Mouse (Mus musculus) cerebellum, postnatal 25 days (tissue): ENCODE results near the gene Htra2.

Experiments used
- DNase-seq, 2 experiments: peaks; one replicate each; pipeline ENCODE4 v3.0.0; 2021; ENCODE audit warnings: mixed read lengths in 2 of 2

The Htra2 gene

DNA sequence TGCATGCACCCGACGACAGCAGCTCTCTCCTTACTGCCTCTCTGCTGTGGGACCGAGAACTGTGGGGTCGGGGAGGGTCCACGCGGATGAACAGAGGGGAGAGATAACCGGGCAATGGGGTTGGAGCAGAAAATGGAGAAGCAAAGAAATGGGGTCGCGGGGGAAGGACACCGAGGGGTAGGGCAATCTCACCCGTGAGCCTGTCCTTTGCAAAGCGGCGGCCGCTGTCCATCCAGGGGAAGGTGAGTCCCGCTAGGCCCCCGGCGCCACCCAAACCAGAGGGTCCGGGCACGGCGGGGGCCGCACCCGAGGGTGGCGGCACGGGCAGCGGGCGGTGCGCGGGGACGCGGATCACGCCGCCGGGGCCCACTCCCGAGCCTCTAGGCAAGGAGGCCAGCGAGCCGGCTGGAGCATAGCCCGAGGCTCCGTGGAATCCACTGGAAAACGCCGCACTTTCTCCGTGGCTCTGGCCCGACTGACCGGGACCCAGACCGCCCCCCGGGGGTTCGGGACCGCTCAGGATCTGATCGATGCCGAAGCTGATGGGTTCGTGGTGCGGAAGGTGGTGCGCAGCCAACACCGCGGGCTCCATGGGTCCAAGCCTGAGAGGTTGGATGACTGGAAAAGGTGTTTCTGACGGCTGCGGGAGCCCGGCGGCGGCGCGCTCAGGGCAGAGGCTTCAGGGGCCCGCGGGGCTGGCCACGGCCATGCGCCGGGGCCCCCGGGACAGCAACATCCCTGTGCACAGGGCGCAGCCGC, 14.6 kb upstream of the Htra2 start:
- peak; percentile 31 to 44 for DNase-seq

DNA sequence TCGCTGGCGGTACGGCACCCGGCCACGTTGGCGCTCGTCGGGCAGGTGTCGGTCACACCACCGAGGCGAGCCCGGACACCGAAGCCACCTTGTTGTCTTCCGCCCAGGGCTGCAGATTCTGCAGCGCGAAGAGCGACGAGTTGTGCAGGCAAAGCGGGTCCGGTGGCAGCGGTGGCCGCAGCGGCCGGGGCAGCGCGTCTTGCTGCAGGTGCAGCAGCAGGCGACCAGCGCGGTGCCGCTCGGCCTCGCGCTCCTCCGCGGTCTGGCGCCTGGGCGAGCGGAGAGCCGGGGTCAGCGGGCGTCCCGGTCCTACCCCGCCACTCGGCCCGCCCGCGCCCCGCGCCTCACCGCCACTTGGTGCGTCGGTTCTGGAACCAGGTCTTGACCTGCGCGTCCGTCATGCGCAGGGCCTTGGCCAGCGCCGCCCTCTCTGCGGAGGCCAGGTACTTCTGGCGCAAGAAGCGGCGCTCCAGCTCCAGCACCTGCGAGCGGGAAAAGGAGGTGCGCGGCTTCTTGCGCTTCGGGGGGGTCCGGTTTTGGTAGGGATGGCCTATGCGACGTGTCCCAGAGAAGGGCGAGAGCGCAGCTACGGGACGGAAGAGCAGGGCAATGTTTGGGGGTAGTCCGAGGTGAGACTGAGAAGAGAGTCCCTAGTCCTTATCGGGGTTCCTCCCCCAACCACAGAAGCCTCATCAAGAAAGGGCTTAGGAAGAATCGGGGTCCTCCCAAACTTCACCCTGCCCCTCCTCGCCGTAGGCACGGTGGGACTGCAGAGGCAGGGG, 13.8 kb upstream of the Htra2 start:
- DNase-seq, result peak in 1 of 2 experiments; percentile 33

DNA sequence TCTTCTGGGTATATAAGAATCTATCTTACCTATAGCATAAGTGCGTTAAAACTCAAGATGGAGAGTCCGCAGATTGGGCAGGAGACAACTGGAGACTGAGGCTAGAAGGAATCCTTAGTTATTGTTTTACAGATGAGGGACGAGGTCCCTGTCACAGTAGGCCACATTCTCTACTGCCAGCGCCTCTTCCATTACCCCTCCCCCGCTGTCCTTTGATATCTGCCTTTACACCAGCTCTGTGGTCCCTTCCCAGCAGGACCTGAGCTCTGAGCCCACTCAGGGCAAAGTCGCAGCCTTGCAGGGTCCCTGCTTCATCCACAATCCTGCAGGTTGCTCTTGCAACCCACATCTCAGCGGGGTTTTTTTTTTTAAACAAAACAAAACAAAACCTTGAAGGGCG, 13.1 kb upstream of the Htra2 start:
- no peak for DNase-seq

DNA sequence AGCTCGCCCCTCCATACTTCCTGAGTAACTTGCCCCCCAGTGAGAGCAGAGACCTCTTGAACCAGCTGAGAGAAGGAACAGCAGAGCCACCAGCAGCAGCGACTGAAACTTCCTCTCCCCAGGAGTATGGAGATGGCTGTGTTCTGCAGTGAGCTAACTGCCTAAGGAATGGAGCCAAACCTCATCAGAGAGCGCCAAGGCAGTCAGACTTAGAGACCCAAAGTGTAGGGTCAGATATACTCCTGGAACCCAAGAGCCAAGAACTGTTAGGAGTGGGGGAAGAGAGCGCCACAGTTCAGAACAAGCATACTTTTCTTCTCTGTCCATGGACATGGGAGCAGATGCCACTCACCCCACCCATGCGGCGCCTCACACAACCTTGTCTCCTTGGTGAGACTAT, 11.4 kb upstream of the Htra2 start:
- no peak for DNase-seq

DNA sequence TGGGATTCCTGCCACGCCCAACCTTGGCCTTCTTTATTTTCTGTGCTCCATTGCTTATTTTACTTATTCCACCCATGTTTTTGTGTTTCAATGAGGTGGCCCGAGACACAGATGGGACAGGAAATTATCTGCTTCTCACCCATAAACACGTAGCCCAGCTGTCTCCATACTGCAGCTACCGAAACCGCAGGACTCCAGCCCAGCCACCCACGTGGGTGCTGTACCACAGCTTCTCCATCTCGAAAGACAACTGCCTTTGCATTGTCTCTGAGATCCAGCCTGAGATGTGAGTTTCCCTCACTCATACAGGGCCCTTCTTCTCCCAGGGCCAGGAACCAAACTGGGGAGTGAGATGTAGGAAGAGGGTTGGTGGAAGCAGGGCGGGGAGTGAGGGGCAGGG, 10.9 kb upstream of the Htra2 start:
- no peak for DNase-seq

DNA sequence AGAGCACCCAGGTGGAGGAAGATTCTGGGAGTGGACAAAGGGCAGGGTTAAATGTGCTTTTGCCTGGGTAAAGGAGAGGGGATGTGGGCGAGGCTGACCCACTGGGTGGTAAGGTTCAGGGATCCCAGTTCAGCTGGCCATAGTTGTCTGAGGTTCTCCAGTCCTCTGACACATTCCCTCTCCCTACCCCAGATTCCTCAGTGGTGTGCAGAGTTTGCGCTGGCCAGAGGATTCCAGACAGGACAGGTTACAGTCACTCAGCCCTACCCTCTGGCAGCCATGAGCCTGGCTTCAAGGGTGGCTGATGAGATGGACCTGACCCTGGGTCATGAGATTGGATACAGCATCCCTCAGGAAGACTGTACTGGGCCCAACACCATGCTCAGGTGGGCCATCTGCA, 3.7 kb upstream of the Htra2 start:
- DNase-seq, result no peak

DNA sequence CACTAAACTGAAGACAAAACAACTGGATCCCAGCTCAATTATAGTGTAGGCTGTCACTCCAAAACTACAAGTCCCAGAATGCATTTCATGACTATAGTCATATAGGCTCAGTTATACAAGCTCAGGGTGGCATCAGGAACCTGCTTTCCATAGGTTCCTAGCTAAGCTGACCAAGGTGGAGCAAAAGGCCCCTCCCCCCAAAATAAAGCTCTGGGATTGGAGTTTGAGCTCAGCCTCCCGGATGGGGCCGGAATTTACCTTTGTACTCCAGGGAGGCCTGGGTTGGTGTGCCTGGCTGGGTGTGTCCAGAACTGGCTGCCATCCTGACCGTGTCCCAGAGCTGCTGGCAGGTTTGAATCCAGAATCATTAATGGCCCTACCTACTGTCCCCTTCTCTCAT, 2.7 kb upstream of the Htra2 start, which contains the start of gene Dqx1:
Dqx1 (plus strand) TSS at position 55 of the 400 bp plus-strand sequence.
- DNase-seq, result peak in 1 of 2 experiments; percentile 37

DNA sequence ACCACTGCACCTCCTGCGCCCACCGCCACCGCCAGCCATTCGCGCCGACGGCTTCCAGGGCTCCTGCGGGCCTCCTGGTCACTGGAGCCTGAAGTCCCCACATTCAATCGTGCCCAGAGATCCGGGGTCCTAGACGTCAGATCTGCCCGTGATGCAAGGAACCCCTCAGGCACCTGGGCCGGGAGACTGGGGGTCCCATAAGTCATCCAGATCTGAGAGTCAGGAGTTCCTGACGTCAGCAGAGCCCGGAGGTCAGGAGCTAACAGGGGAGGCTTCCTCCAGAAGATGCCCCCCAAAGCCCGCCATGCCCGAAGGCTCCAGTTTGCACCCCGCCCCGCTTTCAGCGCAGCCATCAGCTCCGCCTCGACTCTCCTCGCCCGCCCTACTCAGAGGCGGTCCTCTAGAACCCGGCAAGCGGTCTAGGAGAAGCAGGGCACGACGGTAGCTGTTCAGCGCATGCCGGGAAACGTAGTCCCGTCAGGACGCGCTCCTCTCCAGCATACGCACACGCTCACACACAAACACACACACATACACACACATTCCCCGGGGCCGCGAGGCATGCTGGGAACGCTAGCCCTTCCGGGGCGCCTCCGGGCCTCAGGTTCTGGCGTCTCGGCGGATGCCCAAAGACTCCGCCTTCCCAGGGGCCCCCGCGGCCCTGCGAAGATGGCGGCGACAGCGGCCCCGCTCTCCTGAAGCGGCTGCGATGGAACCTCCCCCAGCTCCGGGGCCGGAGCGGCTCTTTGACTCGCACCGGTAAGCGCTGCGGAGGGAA, 810 bp downstream of the Htra2 start, which contains the start of gene Aup1:
Aup1 (plus strand) TSS at position 448 of the 778 bp plus-strand sequence.
- DNase-seq, result peak; percentile 97 to 98

DNA sequence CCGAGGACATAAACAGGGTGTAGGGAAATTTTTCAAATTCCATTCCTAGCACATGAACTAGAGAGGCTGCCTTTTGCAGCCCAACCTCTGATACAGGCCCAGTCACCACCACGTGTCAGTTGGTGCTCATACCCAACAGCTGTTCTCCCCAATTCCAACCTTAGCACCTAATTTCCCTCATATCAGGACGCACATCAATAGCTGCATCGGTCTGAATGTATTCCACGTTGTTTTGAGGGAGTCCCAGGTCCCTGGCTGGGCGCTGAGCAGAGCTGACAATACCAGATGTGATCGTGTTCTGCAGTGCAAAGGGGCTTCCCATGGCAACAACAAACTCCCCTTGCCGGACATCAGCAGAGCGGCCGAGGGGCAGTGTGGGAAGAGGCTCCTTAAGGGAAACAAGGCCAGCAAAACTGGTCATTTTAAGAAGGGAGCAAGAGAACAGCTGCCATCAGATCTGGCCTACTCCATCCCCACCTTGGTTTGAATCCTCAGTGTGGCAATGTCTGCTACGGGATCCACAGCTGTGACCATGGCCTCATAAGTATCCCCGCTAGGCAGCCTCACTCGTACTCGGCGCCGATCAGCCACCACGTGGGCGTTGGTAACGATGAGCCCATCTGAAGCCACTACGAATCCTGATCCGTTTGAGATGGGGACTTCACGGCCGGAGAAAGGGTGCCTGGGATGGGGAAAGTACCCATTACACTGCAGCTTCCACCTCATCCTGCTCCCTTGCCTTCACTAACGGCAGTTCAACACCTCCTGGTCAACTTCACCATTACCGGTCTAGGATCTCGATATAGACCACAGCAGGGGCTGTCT, 1.7 kb downstream of the Htra2 start:
- peak in 1 of 2 experiments; percentile 46 for DNase-seq

DNA sequence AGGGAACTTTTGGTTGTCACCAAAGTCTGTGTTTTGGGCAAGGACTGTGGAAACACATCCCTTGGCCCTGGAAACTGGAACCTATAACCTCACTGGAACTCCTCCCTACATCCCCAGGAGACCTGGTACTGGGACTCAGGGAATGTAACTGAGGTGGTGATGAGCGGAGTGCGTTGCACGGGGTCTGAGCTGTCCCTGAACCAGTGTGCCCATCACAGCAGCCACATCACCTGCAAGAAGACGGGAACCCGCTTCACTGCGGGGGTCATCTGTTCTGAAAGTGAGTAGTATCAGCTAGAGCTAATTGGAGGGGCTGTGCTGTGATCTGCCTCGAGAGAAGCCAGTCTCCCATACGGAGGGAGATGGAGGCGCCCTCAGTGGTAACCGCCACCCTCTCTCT, 5.7 kb downstream of the Htra2 start:
- no peak for DNase-seq

DNA sequence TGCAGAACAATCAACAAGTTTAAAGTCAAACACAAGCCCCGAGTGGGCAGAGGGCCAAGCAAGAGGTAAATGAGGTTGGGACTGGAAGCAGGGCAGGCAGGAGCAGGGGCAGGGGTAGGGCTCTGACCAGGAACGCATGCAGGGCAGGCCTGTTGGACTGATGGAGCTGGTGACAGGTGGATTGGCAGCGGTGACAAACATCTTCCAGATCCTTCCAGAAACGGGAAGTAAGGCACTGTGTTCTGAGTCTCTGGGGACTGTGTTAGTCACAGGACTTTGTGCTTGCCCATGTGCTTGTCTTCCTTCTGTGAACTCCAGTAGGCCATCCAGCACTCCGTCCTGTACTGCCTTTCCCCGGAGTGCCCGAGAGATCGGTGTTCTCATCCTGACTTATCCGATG, 10.3 kb downstream of the Htra2 start:
- no peak for DNase-seq

DNA sequence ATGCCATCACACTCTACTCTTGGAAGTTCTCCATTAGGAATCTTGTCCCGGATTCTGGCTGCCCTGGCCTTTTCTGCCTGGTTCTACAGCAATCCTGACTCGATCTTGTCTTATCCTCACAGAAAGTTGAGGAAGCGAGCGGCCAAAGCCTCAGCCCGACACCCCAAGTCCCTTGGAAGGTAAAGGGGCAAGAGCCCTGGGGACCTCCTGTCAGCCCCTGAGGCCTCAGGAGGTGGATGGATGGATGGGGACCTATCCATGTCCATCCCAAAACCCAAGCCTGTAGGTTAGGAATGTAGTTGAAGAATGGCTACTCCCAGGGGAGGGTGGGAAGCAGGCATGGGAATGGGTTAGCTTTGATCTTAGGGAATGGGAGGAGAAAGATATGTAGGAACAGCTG, 11.1 kb downstream of the Htra2 start:
- no peak for DNase-seq

DNA sequence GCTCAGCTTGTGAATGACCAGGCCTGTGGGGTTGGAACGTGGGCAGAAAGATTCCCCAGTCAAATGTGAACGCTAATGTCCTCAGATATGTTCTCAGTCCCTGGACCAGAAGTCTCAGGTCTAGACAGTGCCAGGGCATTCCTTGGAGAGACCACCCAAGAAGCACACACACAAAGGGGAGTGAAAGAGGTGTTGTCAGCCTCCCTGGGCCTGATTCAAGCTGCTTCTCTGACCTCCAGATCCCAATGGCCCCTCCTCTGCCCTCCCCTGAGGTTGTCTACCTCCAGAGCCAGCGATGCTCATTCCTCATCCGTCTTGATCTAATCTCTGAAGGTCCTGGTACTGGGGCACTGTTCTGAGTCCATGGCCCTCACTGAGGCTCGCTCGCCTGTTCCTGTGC, 11.5 kb downstream of the Htra2 start:
- no peak for DNase-seq

DNA sequence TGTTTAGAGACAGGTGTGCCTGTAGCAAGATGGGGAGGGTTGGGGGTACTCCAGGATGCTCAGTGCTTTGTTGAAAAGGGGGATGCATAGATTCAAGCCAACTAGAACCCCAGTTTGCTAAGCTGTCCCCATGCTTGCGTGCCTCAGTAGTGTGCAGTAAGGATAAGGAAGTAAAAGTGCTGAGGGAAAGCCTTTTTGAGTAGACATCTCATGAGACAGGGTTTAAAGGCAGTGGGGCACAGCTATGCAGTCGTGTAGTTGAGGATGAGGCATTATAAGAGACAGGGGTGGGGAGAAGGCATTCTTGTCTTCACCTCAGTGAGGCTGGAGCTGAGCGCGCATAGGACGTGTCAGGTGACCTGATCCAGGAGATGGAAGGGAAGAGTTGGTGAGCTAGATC, 14.5 kb downstream of the Htra2 start:
- no peak for DNase-seq

DNA sequence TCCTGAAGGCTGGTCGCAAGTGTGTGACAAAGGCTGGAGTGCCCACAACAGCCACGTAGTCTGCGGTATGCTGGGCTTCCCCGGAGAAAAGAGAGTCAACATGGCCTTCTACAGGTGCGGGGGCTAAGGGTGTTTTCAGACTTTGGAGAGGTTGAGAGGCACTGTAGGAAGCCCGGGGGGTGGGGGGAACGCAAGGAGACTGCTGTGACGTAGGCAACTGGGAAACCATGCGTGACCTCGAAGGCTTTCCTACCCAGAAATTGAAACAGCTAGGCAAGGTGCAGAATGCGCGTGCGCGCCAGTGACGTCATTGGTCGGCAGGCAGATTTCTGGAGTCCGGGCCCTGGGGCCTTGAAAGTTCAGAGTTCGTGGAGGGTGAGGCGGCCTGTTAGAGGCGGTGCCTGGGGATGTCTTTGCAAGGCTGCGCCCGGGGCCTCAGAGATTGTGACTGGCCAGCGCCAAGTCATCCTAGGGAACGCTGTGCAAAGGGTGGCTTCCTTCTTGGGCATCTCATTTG, 16.5 kb downstream of the Htra2 start:
- peak; percentile 91 to 92 for DNase-seq

DNA sequence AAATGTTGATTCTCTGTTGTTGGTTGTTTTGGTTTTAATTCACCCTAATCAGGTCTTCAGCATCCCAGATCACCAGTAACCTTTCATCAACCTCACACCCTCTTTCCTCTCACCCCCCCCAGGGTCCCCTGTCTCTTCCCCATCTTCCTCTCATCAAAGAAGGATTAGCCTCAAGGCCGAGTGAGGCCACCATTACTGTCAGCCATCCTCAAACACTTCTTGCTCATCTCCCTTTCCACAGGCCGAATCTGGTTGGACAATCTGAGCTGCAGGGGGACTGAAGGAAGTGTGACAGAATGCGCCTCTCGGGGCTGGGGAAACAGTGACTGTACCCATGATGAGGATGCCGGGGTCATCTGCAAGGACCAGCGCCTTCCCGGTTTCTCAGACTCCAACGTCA, 17.9 kb downstream of the Htra2 start:
- no peak for DNase-seq

DNA sequence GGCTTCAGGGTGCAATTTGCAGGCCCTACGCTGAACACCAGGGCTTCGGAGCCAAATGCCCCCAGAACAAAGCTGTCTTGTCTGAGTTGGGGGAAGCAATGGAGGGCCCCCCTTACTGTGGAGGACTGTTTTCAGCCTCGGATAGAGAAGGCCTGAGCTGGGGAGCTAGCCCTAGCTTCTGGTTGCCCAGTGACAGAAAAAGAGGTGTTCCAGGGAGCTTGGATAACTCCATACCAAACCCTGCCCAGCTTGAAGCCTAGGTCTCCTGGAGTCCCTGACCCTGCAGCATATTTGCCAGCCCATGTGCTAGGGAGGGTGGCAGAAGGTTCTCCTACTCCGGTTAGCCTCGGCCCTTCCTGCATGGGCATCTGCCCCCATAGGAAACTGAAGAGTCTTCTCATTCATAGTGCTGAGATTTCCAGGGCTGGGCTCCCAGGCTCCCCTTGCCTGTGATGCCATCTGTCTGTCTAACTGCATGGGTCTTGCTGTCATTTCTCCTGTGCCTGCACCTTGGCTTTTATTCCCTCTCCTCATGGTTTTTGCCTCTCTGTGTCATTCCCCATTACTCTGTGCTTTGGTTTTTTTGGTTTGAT, 20.5 kb downstream of the Htra2 start:
- no peak for DNase-seq

DNA sequence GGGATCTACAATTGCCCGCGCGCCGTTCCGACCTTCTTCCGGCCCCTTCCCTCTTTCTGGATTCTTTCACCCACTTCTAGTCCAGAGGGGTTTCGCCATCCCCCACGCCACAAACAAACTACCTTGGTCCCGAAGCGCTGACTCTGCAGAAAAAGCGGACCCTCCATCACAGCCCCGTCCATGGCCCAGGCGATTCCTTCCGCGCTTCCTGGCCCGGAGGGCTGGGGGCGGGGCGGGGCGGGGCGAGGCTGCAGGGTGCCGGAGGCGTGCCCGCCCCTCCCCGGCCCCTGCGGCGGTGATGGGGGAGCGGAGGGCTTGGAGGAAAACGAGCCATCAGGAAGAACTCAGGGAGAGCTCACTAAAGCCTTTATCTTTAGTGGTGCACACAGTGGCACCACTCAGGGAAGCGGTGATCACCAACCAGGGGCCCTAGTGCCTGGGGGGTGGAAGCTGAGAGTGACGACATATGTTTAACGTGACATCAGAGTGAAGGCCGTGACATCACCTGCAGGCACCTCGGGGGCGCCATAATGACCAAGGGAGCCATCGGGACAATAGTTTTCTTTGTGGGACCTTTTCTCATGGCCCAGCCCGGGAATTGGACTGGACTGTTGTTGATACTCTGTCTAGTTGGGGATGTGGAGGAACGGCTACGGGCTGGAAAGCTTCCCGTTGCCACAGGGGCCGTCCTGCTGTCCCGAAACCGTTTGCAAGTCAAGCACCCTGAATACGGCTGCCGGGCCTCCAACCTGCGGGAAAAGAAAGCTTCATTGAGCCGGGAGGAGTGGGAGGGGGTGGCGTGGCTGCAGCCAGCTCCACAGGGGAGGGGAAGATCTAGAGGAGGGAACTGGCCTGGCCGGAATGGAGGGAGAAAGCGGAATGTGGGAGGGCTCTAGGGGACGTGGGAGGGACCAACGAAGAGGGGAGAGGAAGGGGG, 21.6 kb downstream of the Htra2 start, which contains the start of the genes Dok1 and Loxl3:
Dok1 (minus strand) TSS at position 223 of the 937 bp plus-strand sequence.
Loxl3 (plus strand) TSS at position 925 of the 937 bp plus-strand sequence.
- DNase-seq, result peak in 1 of 2 experiments; percentile 39

DNA sequence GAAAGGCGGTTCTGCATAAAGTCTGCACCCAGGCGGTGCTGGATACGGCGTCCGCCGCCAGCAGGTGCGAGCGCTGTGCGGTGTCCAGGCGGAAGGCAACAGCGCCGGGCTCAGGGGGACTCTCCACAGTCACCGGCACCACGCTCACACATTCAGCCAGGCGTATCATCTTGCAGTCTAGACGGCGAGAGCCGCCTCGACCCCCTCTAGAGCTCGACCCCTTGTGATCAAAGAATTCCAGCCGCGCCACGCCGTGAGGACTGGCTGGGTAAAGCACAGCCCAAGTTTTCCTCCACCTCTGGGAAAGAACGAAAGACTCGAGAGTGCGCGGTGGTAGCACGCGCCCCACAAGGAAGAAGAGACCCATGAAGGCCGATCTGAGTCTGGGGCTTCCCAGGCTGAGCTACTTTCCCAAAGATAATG, 22.3 kb downstream of the Htra2 start:
- DNase-seq, result peak in 1 of 2 experiments; percentile 33

DNA sequence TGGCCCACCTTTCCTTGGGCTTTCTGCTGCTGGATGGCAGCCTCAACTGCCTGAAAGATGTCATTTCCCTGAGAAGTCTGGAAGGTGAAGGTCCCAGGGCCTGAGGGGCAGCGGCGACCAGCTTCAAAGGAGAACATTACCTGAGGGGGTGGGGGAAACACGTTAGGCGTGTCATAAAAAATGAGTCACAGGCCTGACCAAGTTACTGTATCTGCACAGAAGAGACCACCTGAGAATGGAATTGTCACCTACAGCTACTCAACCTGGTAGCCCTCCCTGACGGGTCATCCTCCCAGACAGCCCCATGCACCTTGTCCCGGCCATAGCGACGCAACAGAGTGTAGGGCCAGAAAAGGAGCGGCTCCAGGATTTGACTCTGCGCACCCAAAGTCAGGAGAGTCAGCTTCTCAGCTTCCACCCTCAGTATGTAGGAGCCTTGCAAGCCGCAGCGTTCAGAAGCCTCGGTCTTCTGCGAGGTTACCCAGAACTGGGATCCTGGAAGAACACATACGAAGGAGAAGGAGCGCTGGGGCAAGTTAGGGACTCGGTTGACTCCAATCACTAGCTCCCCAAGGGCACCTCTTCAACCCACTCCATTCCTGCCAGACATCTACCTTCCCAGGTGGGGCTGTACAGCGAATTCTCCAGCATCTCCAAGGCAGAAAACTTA, 23.0 kb downstream of the Htra2 start:
- DNase-seq, result no peak
